Mouse (Mus musculus): ENCODE measurements around the gene Cxcl9. TPM values are rescaled to one million over a fixed set of nuclear protein-coding genes. Genes with fewer than 3 reads are reported as not detected.

Gene Cxcl9
- total RNA-seq, 2 experiments from 2014 or later, result 1.7 to 2.6 TPM

DNA sequence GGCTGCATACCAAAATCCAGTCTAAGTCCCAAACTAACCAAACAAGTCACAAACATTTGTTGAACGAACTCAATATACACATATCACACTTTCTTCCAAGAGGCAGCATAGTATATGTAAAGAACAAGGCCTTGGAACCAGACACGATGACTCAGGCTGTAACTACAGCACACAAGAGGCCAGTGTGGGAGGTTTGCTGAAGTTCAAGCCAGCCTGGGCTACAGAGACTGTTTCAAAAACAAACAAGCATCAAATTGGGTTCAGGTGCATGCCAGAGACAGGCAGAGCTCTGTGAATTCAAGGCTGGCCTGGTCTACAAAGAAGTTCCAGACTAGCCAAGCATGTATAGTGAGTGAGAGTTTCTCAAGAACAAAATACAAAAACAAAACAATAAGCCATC, 33.4 kb downstream of the Cxcl9 start:
- DNase-seq (ENCODE audit: low spot score), result no peak
- intact Hi-C loops (cut with DNase I), result no loop called here

DNA sequence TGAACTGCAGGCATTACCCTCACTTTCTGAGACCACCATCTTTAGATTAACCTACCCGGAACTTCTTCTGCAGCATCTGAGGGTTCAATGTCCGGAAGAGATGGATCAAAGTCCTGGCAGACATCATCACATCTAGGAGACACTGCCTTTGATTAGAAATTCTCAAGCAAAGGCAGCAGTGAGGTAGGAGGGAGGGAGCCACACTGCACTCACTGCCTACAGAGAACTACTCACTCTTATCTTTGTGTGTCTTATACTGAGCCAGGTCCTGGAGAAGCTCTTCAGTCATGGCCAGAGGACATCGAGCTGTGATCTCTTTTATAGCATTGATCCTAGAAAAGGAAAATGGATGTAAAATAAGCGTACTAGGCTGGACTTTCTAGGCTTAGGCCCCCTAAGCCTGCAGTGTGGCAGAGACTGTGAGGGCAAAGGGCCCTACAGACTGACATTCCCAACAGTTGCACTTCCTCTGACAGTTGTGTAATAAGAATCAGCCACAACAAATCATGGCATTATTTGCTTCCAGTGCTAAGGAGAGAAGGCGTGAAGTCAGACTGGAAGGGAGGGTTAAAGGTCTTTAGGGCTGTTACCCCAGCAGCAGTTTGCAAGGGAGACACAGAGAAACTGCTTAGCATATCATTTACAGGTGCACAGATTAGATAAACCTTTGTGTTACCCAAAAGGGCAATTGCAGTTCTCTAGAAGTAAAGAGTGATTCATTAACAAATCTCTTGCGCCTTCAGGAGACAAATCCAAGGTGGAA, 36.0 kb downstream of the Cxcl9 start:
- intact Hi-C loops (cut with DNase I), result no loop called here
- DNase-seq (ENCODE audit: low spot score), result no peak

DNA sequence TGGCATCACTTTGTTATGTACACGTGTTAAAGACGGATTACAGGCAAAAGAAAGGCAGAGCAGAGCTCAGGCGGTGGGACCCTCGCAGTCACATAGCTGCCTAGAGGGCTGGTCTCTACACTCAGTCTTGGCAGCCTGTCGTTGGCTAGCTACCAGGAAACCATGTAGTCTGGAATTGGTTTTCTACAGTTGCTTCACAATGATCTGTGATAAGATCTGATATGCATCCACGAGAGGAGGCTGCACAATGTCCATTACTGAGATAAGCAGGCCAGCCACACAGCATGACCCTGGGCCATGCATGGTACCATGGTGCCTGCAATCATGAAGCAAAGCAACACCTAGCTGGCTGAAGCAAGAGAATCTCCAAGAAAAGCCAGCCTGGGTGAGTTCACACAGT, 40.0 kb downstream of the Cxcl9 start:
- DNase-seq (ENCODE audit: low spot score), result no peak
- intact Hi-C loops (cut with DNase I), result no loop called here

DNA sequence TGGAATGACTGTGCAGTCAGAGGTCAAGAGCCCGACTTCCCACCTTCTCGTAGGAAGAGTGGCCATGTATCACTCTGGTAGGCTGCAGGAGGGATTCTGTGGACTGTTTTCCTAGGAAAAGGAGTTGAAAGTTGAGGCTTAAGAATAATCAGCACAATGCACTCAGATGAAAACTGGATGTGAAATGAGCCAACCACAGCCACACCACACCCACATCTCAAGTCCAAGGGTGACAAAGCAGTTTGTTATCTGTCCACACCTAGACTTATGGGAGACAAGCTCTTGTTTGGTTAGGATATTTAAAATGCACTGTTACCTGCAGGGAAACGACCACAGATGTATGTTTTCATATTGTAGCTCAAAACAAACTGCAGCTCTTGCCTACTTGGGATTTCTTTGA, 44.8 kb downstream of the Cxcl9 start:
- no peak for DNase-seq (ENCODE audit: low spot score)
- intact Hi-C loops (cut with DNase I), result no loop called here

DNA sequence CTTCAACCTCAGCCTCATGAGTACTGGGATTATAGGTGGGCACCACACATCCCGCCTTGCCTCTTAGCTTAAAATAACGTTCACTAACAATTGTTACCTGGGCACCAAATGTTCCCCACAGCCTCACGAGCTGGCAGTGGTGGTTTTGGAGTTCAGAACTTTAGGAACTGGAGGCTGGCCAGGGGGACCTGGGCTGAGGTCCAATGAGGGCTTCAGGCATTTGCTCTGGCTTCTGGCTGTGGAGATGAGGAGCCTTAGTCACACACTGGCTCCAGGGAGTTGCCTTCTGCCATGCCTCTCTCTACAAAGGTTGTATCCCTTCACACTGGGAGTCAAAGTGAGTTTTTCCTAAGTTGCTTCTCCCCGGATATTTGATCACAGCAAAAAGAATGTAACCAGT, 45.3 kb downstream of the Cxcl9 start:
- no peak for DNase-seq (ENCODE audit: low spot score)
- intact Hi-C loops (cut with DNase I), result no loop called here

DNA sequence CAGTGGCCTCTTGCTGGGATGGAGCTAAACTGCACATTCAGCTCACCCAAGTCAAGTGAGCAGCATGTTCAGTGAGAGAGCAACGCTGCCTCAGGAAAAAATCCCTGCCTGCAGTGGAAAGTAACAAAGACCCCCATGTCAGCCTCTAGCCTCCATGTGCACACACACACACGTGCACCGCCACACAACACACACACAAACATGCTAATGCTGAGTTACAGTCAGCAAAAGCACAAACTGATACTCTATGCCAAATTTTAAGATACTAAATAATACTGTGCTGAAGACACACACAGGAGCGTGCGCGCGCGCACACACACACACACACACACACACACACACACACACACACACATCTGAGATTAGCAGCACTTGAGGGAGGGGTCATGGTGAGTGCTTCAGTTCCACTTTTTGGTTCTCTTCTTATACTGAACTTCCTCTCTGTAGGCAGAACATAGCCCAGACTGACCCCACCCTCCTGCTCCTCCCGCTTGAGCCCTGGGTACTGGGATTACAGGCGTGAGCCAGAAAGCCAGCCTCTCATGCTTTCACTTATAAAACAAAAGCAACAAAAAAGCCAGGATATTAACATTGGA, 48.8 kb downstream of the Cxcl9 start:
- DNase-seq (ENCODE audit: low spot score), result no peak
- intact Hi-C loops (cut with DNase I), result no loop called here

DNA sequence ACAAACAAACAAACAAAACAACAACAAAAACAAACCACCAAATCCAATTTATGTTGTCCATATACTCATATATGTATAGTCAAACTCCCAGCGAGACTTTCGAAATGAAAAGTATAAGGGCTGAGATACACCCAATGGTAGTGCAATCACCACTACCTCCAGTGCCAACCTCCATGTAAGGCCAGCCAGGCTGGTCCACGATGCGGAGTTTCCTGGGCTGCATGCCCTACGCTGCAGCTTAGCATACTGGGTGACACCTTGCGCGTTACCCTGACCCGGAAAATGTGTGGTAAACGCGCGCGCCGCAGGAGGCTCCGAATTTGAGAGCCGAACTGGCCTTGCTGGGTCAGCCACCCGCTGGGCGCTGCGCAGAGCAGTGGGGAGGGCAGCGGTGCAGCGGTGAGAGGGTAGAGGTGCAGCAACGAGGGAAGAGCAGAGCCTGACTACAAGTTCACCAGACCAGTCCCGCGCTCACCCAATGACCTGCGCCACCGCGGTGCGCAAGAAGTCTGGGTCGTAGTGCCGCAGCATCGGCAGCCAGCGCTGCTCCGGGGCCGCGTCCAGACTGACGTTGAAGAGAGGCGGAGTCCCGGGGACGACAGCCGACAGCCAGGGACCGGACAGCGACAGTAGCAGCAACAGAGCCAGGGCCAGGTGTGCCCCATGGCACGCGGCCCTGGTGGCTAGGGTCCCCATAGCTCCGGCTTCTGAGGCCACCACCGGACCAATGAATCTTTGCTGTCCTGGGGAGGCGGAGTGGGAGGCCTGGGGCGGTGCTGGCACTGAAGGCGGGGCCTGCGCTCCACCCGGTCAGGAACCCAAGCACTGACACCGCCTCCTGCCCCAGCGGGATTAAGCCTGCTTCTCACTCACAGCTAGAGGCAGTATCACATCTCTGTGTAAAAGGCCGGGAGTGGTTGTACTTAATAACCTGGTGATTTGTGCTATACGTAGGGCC, 50.2 kb downstream of the Cxcl9 start, which contains the start of gene Naaa:
Gene Naaa (minus strand): TSS at position 734 of the 958 bp plus-strand sequence.
- intact Hi-C loops (cut with DNase I), result no loop called here
- peak; percentile 83 for DNase-seq (ENCODE audit: low spot score)

Other genes with a start within 250 kb of the Cxcl9 start
- gene G3bp2, start 244.4 kb downstream of the Cxcl9 start, total RNA-seq (2021), result 10 to 100 TPM; 64.4 to 67.9 TPM
- gene Uso1, start 190.1 kb downstream of the Cxcl9 start, total RNA-seq (2021), result 10 to 100 TPM; 38.2 to 38.3 TPM
- gene U90926, start 112.7 kb downstream of the Cxcl9 start, total RNA-seq (2021), result not detected
- gene Ppef2, start 71.8 kb downstream of the Cxcl9 start, total RNA-seq (2021), result under 1 TPM in 1 of 2 experiments, not detected in 1; 0.16 TPM
- gene Naaa, start 49.9 kb downstream of the Cxcl9 start, total RNA-seq (2021), result 10 to 100 TPM; 12.6 to 12.9 TPM
- gene Sdad1, start 17.6 kb downstream of the Cxcl9 start, total RNA-seq (2021), result 10 to 100 TPM; 11.2 to 12.3 TPM
- 100 to 1,000 TPM; 689 to 788 TPM for gene Art3, start 3.7 kb upstream of the Cxcl9 start, total RNA-seq (2021)
- gene Cxcl10, start 20.8 kb upstream of the Cxcl9 start, total RNA-seq (2021), result not detected
- gene Nup54, start 107.1 kb upstream of the Cxcl9 start, total RNA-seq (2021), result 10 to 100 TPM; 16.5 to 17.0 TPM
- 10 to 100 TPM; 70.5 to 74.6 TPM for gene Scarb2, start 178.8 kb upstream of the Cxcl9 start, total RNA-seq (2021)
- gene Fam47e, start 227.0 kb upstream of the Cxcl9 start, total RNA-seq (2021), result not detected

All from heart, postnatal 25 days (tissue).